Mouse (Mus musculus) lung, postnatal 0 days (tissue): ENCODE measurements at regions not wholly inside any gene's neighbourhood (a gene's known extent, or its start where the extent isn't known, plus 50 kb on each side); places are given as distances from the start of the nearest gene placed in this dataset.
A peak's percentile ranks its signal among the peaks of the same experiment; 100 is the strongest.

Source experiments
- ATAC-seq: fragments of 200-750 bp; cut with Nextera tagmentation; 2 replicates; pipeline ENCODE4 v1.8.0; 2017; ENCODE audit warnings: moderate library complexity
- DNase-seq: peaks from one replicate; pipeline ENCODE4 v3.0.0-alpha.2; 2016; ENCODE audit warnings: low spot score
- H3K27ac ChIP-seq: fragments of 300-500 bp; sonication (generic); 2 replicates; pipeline ENCODE4 v1.5.1; 2014; ENCODE audit warnings: antibody characterized with exemption, mild to moderate bottlenecking, low read length, mixed read lengths
- H3K27me3 ChIP-seq: fragments of 300-500 bp; sonication (generic); replicated peaks from 2 replicates; pipeline ENCODE4 v1.6.1; 2014; ENCODE audit warnings: low read length, mixed read lengths; ENCODE audit not compliant: insufficient read depth
- H3K36me3 ChIP-seq: fragments of 300-500 bp; sonication (generic); 2 replicates; pipeline ENCODE4 v1.6.1; 2014; ENCODE audit warnings: low read length, mixed read lengths; ENCODE audit not compliant: insufficient read depth
- H3K4me1 ChIP-seq: fragments of 300-500 bp; sonication (generic); 2 replicates; pipeline ENCODE4 v1.6.1; 2014; ENCODE audit warnings: antibody characterized with exemption, low read depth, low read length, mixed read lengths; ENCODE audit not compliant: insufficient read depth
- H3K4me2 ChIP-seq: fragments of 300-500 bp; sonication (generic); replicated peaks from 2 replicates; pipeline ENCODE4 v1.6.1; 2014; ENCODE audit warnings: low read depth, mild to moderate bottlenecking, low read length, moderate library complexity, mixed read lengths
- H3K4me3 ChIP-seq: fragments of 300-500 bp; sonication (generic); 2 replicates; pipeline ENCODE4 v1.5.1; 2014; ENCODE audit warnings: low read depth, low read length
- H3K9ac ChIP-seq: fragments of 300-500 bp; sonication (generic); replicated peaks from 2 replicates; pipeline ENCODE4 v1.6.1; 2014; ENCODE audit warnings: low read depth, mild to moderate bottlenecking
- H3K9me3 ChIP-seq: fragments of 300-500 bp; sonication (generic); 2 replicates; pipeline ENCODE4 v1.6.1; 2016; ENCODE audit warnings: low read length, mixed read lengths
- CTCF ChIP-seq: IDR thresholded peaks from 2 replicates; pipeline ENCODE4 v1.5.1; 2016; ENCODE audit warnings: antibody characterized with exemption, mild to moderate bottlenecking
- EP300 ChIP-seq: IDR thresholded peaks from 2 replicates; pipeline ENCODE4 v1.6.1; 2016; ENCODE audit warnings: antibody characterized with exemption, mild to moderate bottlenecking, control low read depth
- WGBS: fragments of 180-500 bp; shearing (Covaris S2); extraction: QIAGEN DNeasy Blood & Tissue Kit; methylation state at CpG from one replicate; pipeline ENCODE4 v1.1.7; 2014; 5-methylcytosine and 5-hydroxymethylcytosine counted together

DNA sequence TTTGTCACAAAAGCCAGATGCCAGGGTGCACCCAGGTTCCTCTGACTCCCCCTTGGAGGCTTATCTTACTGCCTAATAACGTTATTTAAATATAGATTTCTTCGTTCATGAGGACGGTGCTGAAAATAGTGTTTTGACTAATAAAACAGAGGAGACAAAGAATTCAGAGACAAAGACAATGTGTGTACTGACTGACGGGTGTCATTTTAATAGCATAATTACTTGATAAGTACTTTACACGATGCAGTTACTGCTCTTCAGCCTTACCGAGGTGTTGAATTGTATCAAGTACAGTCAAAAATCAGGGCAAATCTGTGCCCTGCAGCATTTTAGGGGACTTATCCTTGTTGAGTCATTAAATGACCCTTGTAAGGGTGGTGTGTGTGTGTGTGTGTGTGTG is 133.1 kb upstream of the Dnajc19 start:
- Histone ChIP-seq H3K4me1 (no peaks in the 10 kb centered on the region), H3K27me3 (no peaks in the 10 kb centered on the region), H3K9me3 (no peaks in the 10 kb centered on the region), H3K27ac (no peak overlapping the region), H3K36me3 (no peaks in the 10 kb centered on the region), H3K4me3 (no peak overlapping the region), H3K9ac (no peak overlapping the region), H3K4me2 (no peak overlapping the region)
- TF ChIP-seq EP300 (no peak), CTCF (no peak)
- DNase-seq (no peak), ATAC-seq (no peak)
- 80% methylated on average over 6 of the region's 6 CpGs for WGBS

- H3K27ac ChIP-seq = no peak overlapping the region
- no peak for TF ChIP-seq EP300
- TF ChIP-seq CTCF = no peak
- no peak overlapping the region for H3K4me3 ChIP-seq
- H3K36me3 ChIP-seq = no peaks in the 10 kb centered on the region
- H3K9ac ChIP-seq = no peak overlapping the region
- H3K4me1 ChIP-seq = no peaks in the 10 kb centered on the region
- no peak for DNase-seq
- ATAC-seq = no peak
- H3K4me2 ChIP-seq = no peak overlapping the region
- 75% methylated on average over 3 of the region's 3 CpGs for WGBS
- no peaks in the 10 kb centered on the region for H3K27me3 ChIP-seq
- no peaks in the 10 kb centered on the region for H3K9me3 ChIP-seq
These were observed 125.3 kb upstream of the Dnajc19 start for GRCm38 (mm10) chr3:34206454-34206853.

GRCm38 (mm10) chr3:34198228-34198627 is 117.1 kb upstream of the Dnajc19 start:
- H3K4me3 ChIP-seq = no peak overlapping the region
- TF ChIP-seq CTCF (peak; percentile 48), EP300 (no peak)
- H3K4me1 ChIP-seq = no peaks in the 10 kb centered on the region
- no peaks in the 10 kb centered on the region for H3K36me3 ChIP-seq
- H3K9me3 ChIP-seq = no peaks in the 10 kb centered on the region
- no peak overlapping the region for H3K27ac ChIP-seq
- DNase-seq (peak; percentile 21), ATAC-seq (no peak)
- 30% methylated on average over 8 of the region's 8 CpGs for WGBS
- H3K9ac ChIP-seq = no peak overlapping the region
- H3K4me2 ChIP-seq = no peak overlapping the region
- no peaks in the 10 kb centered on the region for H3K27me3 ChIP-seq

DNA sequence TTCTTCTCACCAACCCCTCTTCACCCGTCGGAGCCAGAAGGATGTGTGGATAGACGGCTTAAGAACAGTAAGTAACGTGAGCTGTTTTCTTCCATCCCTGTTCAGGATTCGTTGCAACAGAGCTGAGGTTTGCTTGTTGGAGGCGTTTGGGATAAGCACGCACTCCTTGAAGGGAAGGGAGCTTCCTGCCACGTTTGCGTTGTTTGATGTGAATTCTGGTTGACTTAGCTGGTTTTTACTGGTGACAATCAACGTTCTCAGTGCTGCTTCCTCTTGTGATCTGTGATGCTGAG is 116.0 kb upstream of the Dnajc19 start:
- ATAC-seq (no peak), DNase-seq (no peak)
- TF ChIP-seq CTCF (no peak), EP300 (no peak)
- Histone ChIP-seq H3K4me1 (no peaks in the 10 kb centered on the region), H3K4me2 (no peak overlapping the region), H3K9me3 (no peaks in the 10 kb centered on the region), H3K27ac (no peak overlapping the region), H3K9ac (no peak overlapping the region), H3K27me3 (no peaks in the 10 kb centered on the region), H3K36me3 (no peaks in the 10 kb centered on the region), H3K4me3 (no peak overlapping the region)
- WGBS = 6% methylated on average over 10 of the region's 10 CpGs

DNA sequence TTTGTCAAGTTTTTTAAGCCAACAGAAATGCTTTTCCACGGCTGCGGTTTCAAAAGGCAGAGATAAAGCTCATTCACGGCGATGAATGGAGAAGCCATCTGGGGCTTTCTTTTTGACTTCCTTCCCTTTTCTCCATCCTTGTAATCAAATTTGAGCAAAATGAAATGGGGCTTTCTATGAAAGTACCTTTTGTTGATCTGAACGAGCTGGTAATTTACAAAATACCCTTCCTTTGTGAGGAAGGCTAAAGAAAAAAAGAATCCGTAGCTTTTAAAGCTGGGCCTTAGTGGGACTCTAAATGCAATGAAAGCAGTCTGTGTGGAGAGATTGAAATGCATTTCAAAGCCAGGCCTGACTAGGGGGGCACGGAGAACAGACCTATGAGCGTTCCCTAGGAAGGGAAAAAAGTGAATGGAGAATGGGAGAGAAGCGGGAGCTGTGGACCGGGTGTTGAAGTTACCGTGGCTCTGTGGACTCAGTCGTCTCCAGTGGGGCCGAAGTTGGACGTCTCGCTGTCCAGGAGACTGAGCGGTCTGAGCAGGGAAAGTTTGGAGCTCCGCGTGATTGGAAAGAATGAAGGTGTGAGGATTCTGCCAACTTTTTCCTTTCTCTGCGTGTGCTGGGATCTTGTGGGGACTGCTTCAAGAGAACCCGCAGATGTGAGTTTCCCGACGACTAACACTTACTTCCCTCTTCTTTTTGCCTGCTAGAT is 115.5 kb upstream of the Dnajc19 start:
- no peaks in the 10 kb centered on the region for H3K9me3 ChIP-seq
- no peaks in the 10 kb centered on the region for H3K27me3 ChIP-seq
- no peak for ATAC-seq
- no peak for DNase-seq
- WGBS = 41% methylated on average over 21 of the region's 22 CpGs
- no peak overlapping the region for H3K4me3 ChIP-seq
- H3K4me2 ChIP-seq = no peak overlapping the region
- H3K27ac ChIP-seq = no peak overlapping the region
- H3K4me1 ChIP-seq = no peaks in the 10 kb centered on the region
- no peak for TF ChIP-seq EP300
- TF ChIP-seq CTCF = no peak
- H3K36me3 ChIP-seq = no peaks in the 10 kb centered on the region
- H3K9ac ChIP-seq = no peak overlapping the region

- Histone ChIP-seq H3K27ac (no peak overlapping the region), H3K4me3 (no peak overlapping the region), H3K4me2 (no peak overlapping the region), H3K4me1 (no peaks in the 10 kb centered on the region), H3K36me3 (no peaks in the 10 kb centered on the region), H3K9ac (no peak overlapping the region), H3K9me3 (no peaks in the 10 kb centered on the region), H3K27me3 (no peaks in the 10 kb centered on the region)
- no peak for TF ChIP-seq CTCF
- no peak for TF ChIP-seq EP300
- no peak for DNase-seq
- no peak for ATAC-seq
- 70% methylated on average over 13 of the region's 13 CpGs for WGBS
These were observed 114.8 kb upstream of the Dnajc19 start for GRCm38 (mm10) chr3:34195729-34196450.
